Mouse (Mus musculus) small intestine, adult 2 months (tissue): Measurements from ENCODE around the gene Creb5.

ENCODE experiments used
- CTCF ChIP-seq: fragments of 200-500 bp; IDR thresholded peaks from 2 replicates; pipeline ENCODE4 v1.5.1; 2012; ENCODE audit warnings: low read depth, mild to moderate bottlenecking, control low read depth, inconsistent platforms, low read length, moderate library complexity, mixed read lengths; ENCODE audit not compliant: insufficient replicate concordance, insufficient read length; ENCODE audit errors: extremely low read depth
- POLR2A ChIP-seq: fragments of 200-500 bp; IDR thresholded peaks from 2 replicates; pipeline ENCODE4 v1.6.1; 2012; ENCODE audit warnings: low read depth, mild to moderate bottlenecking, control low read depth, inconsistent platforms, low read length, moderate library complexity

GRCm38 (mm10) chr6:53356328-53356727 lies 69.3 kb downstream of the Creb5 start:
- TF ChIP-seq POLR2A, result no peak
- no peak for TF ChIP-seq CTCF
